Mouse (Mus musculus): ENCODE results near the gene Nek1. TPM values are rescaled to one million over a fixed set of nuclear protein-coding genes. Genes with fewer than 3 reads are reported as not detected.

The Nek1 gene
- total RNA-seq (2022) = 10 to 100 TPM in 1 of 4 experiments, 1 to 10 TPM in 3; 9.6 to 10.0 (median 9.8) TPM

DNA sequence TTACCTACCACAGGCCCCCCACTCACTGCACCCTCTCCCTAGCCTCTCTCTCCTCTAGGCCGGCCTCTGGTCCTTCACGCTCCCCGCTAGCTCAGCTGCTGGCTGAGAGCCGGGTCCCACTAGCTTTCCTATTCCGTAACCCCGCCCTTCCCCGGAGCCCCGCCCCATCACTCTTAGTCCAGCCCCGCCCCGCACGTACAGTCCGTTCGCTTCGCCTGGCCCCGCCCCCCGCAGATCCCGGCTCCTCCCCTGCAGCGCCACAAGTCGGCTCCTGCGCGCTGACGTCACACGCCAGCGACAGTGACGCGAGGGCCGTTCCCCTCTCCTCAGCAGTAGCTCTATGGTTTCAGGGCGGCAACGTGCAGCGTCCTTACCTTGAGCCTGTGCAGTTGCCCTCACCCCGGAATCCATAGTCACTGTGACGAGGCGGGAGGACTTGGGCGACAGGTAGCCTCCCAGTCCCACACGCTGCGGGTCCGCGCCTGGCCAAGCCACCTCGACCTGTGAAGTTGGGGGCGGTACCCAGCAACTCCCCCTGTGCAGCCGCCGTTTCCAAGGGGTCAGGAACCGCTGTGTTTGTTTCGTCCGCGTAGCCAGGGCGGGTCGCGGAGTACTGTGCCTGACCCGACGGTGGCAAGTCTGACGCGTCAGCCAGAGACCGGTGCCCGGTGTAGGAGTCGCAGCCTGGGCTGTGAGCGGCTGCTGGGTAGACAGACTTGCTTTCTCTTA, at the start of gene Nek1:
Gene Nek1, plus strand, starts transcription at position 286 of the 729 bp plus-strand sequence.
- DNase-seq (ENCODE audit: low spot score) = peak; percentile 93

GRCm38 (mm10) chr8:60947503-60947902, 45.5 kb upstream of the Nek1 start:
- no peak for DNase-seq (ENCODE audit: low spot score)

GRCm38 (mm10) chr8:60949859-60950258, 43.1 kb upstream of the Nek1 start:
- peak; percentile 26 for DNase-seq (ENCODE audit: low spot score)

GRCm38 (mm10) chr8:60951271-60951670, 41.7 kb upstream of the Nek1 start:
- DNase-seq (ENCODE audit: low spot score) = no peak

DNA sequence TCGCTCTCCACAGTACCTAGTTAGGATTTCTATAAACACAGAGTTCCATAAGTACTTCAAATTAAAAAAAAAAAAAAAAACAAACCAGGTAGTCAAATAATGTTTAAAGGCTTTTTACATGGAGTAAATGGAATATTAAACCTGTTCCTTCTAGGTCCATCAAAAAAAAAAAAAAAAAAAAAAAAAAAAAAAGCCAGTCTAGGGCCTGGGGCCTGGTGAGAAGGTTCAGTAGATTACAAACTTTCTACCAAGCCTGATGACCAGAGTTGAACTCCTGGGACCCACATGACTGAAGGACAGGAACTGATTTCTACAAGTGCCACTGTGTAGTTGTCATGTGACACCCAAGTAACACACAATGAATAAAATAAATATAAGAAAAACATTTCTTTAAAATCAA, 41.2 kb upstream of the Nek1 start:
- DNase-seq (ENCODE audit: low spot score) = no peak

- no peak for DNase-seq (ENCODE audit: low spot score)
These were observed 40.2 kb upstream of the Nek1 start for GRCm38 (mm10) chr8:60952803-60953202.

- peak; percentile 89 for DNase-seq (ENCODE audit: low spot score)
These were observed 38.5 kb upstream of the Nek1 start for GRCm38 (mm10) chr8:60954281-60955014.

GRCm38 (mm10) chr8:60956847-60957246, 36.1 kb upstream of the Nek1 start:
- no peak for DNase-seq (ENCODE audit: low spot score)

- no peak for DNase-seq (ENCODE audit: low spot score)
These were observed 30.2 kb upstream of the Nek1 start for GRCm38 (mm10) chr8:60962763-60963162.

DNA sequence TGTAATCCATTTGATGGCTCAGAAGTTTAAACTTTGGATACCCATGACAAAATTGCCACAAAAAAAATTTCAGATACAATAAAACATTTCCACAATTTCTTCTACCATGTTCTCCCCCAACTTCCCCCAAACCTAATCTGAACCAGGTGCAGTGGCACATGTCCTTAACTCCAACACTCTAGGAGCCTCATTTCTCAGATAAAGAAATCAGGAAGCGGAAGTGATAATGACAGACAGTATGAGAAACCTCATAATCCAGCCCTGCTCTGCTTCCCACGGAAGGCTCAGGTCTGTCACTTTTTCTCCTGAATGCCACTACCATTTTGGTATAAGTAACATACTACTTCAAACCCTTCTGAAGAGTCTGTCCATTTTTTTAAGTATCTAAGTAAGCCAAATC, 29.1 kb upstream of the Nek1 start:
- no peak for DNase-seq (ENCODE audit: low spot score)

- no peak for DNase-seq (ENCODE audit: low spot score)
These were observed 28.5 kb upstream of the Nek1 start for GRCm38 (mm10) chr8:60964518-60964917.

DNA sequence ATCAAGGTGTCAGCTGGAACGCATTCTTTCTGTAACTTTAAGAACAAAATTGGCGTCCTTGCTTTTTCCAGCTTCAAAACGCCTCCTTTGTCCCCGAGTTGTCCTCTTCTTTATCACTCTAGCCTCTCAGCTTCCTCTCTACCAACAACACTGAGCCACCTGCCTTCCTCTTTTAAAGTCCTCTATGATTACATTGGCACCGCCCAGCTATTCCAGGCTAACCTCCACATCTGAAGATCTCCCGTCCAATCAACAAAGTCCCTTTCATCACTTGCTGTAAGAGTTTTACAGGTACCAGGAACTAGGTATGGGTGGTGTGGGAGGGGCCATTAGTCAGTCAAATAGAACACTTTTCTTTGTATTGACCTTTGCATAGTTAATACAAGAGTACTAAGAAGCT, 27.7 kb upstream of the Nek1 start:
- DNase-seq (ENCODE audit: low spot score) = no peak

DNA sequence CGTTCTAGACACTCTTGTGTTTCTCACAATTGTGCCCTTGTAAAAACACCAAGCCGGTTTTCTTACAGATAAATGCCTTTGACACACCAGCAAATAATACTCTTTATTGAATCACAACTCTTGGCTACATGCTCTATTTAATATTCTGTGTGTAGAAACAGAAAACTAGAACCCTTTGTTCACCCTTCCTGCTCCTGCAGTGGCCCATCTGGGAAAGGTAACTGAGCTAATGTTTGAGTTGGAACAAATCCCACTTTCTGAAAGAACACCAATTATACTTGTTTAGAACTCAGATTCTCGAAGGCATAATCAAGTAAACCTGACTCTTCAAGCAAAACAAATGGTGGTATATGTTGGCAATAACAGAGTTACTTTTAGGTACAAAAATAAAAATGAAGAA, 27.3 kb upstream of the Nek1 start:
- DNase-seq (ENCODE audit: low spot score) = no peak

- DNase-seq (ENCODE audit: low spot score) = no peak
These were observed 23.9 kb upstream of the Nek1 start for GRCm38 (mm10) chr8:60969091-60969490.

DNA sequence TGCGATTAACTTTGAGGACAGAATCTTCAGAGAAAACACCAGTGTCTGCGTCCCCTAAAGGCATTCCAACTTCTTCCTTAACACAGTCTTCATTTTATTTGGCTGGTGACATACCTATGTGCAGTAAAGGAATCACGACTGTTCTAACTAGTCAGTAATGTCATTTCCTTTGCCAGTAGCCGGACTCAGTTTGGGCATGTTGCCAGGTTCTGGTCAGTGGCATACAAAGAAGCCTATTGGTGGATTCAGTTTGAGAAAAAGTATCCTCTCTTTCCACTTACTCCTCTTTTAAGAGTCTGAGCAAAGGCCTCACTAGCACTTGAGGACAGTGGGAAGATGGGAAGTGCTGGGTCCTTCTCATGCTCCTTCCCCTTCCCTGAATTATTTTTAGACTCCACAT, 21.2 kb upstream of the Nek1 start:
- DNase-seq (ENCODE audit: low spot score) = no peak

GRCm38 (mm10) chr8:60973448-60973847, 19.5 kb upstream of the Nek1 start:
- DNase-seq (ENCODE audit: low spot score) = no peak

DNA sequence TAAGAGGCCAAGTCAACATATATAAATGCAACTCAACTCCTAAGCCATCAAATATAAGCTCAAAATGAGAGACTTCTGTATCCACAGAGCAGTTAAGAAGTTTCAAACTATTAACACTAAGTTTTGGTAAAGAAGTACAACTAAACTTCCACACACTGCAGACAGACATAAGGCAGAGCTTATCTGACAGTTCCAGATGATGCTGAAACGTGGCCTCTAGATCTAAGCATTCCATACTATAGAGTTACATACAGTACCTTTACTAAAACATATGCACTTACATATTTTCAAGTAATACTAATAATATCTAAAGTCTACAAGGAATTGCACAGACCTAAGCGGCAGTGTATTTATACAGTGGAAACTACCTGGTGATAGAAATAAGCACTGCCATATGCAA, 18.2 kb upstream of the Nek1 start:
- DNase-seq (ENCODE audit: low spot score) = no peak

DNA sequence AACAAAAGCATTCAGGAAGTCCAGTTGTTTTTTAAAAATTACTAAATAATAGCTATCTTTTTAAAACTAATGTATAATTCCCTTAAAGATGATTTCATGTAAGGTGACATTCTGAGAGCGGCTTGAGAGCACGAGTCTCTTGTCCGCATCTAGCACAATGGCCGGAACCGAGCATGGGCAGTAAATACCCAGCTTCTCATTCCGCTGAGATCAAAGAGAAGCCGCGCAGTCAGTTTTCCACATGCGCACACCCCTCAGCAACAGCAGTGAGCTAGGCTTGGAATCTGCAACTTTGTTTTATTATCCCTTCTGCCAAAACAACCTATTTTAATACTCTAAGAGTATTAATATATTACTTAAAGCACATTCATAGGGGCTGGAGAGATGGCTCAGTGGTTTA, 16.2 kb upstream of the Nek1 start:
- DNase-seq (ENCODE audit: low spot score) = no peak

DNA sequence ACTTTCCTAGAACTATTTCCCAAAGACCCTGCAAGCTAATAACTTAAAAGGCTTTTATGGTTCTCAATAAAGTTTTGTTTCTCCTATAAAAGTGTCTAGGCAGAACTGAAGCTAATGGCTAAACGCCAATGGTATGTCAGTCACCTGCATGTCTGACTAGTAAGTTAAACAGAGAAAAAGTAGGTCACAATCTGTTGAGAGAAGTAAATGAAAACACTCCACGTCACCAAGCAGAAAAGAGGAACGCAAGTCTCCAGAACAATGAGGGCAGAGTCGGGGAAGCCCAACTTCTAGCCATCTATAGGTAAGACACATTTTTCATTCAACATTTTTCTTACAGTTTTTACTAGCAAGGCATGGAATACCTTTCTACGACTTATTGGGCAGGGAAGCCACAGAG, 14.5 kb upstream of the Nek1 start:
- DNase-seq (ENCODE audit: low spot score) = no peak

GRCm38 (mm10) chr8:60981388-60981787, 11.6 kb upstream of the Nek1 start:
- DNase-seq (ENCODE audit: low spot score) = no peak

DNA sequence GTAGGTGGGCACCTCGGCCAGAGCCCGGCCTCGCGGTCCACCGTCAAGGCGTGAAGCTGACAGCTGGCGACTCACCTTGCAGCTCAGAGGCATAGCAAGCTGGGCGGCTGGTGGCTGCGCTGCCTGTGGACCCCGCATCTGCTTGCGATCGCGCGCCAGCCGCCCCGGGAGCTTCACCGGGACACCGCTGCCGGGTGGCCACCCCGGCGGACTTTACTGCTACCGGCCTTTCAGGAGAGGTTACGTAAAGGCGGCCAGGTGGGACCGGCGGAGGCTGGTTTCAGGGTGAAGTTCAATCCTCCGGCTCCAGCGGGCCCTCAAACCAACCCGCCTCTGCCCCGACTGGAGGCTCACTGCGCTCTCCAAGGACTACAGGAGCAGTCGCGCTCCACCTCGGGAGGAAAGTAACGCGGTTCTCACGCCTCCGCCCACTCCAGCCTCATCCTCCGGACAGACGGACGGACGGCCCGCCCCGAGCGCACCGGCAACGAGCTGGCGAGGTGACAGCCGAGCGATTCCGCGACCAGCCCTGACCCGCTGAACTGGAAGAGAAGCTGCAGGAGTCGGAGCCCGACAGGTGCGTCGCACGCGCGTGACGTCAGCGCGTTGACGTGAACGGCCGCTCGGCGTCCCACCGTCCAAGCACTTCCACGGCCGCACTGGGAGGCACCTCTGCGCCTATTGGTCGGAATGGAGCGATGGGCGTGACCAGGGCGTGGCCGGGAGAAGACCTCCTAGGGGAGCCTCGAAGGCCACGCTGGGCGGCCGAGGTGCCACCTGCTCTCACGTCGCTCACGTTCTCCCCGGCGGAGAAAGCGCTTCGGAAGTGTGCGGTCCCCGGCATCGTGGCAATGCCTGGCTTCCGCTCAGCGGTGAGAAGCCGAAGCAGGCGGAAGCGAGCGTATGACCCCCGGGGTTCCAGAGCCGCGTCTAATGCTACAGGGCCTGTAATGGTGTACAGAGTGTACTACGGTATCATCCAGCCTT, 10.0 kb upstream of the Nek1 start, which contains the start of gene Clcn3:
Gene Clcn3, minus strand, starts transcription at position 600 of the 987 bp plus-strand sequence.
- peak; percentile 96 for DNase-seq (ENCODE audit: low spot score)

DNA sequence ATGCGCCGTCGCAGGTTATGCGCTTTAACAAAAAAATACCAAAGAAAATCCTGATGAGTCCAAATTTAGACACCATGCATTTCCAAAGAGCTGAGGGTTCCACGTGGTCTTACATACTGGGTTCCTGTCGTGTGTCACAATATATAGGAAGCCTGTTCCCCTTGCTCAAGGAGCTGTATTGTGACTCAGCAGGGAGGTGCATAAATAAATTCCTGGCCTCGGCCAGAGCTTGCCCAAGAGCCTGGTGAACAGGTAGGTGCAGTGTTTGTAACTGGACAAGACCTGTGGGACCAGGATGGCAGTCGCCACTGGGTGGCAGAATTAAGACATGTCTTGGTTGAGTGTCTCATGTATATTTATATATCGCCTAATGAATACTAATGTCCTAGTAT, 9.3 kb upstream of the Nek1 start:
- peak; percentile 53 for DNase-seq (ENCODE audit: low spot score)

All from heart, adult 8-10 months (tissue).